Mouse (Mus musculus) cerebellum, postnatal 25 days (tissue): ENCODE measurements at regions not wholly inside any gene's neighbourhood (a gene's known extent, or its start where the extent isn't known, plus 50 kb on each side); places are given as distances from the start of the nearest gene placed in this dataset.

Source experiments
- DNase-seq, 2 experiments: peaks; one replicate each; pipeline ENCODE4 v3.0.0; 2021; ENCODE audit warnings: mixed read lengths in 2 of 2

DNA sequence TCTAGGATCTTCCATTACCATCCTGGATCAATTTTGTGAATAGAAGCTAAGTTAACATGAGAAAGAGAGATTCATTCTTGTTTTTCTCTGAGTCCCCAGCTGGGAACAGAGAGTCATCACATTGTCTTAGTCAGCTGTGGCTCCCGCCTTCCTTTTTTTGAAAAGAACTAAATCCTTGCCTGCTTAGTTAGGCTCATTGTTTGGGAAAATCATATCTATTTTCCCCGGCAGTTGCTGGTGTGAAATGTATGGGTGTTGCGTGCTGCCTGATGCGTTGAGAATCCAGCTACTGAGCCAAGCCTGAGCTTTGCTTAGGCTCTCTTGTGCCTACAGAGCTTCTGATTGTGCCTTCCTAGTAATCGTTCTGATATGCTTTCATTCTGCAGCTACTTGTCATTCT is 66.3 kb downstream of the Fam50b start:
- DNase-seq: no peak

DNA sequence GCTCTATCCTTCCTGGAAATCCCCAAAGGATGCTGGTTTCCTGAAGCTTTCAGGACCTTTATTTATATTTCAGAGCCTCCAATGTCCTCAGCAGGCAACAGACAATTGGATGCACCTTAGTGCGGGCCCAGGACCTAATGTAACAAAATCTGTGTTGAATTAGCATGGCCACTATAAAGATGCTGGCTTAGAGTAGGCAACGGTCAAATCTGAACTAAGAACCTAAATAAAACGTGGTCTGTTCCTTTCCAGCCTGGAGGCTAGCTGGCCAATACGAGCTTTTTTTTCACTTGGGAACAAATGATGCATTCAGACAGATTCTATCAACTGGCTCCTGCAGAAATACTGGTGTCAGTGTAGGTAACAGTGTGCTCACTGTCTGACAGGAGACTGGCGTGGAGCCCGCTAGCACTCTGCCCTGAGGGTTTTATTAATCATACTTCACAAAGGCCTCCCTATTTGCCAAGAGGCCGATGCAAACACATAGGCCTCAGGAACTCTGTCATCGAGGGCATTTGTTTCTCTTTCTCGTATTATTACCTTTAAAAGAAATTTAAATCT is 68.5 kb upstream of the Prpf4b start:
- peak in 1 of 2 experiments; percentile 20 for DNase-seq

DNA sequence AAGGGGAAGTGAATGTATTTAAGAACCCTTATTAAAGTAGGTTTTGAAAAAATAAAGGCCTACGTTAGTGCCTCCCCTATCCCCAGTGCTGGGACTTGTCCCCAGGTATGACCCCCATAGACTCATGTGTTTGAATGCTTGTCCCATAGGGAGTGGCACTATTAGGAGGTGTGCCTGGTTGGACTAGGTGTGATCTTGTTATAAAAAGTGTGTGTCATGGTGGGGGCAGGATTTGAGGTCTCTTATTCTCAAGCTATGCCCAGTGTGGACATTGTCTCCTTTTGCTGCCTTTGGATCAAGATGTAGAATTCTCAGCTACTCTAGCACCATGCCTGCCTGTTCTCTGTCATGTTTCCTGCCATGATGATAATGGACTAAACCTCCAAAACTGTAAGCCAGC is 65.6 kb upstream of the Prpf4b start:
- DNase-seq: no peak

DNA sequence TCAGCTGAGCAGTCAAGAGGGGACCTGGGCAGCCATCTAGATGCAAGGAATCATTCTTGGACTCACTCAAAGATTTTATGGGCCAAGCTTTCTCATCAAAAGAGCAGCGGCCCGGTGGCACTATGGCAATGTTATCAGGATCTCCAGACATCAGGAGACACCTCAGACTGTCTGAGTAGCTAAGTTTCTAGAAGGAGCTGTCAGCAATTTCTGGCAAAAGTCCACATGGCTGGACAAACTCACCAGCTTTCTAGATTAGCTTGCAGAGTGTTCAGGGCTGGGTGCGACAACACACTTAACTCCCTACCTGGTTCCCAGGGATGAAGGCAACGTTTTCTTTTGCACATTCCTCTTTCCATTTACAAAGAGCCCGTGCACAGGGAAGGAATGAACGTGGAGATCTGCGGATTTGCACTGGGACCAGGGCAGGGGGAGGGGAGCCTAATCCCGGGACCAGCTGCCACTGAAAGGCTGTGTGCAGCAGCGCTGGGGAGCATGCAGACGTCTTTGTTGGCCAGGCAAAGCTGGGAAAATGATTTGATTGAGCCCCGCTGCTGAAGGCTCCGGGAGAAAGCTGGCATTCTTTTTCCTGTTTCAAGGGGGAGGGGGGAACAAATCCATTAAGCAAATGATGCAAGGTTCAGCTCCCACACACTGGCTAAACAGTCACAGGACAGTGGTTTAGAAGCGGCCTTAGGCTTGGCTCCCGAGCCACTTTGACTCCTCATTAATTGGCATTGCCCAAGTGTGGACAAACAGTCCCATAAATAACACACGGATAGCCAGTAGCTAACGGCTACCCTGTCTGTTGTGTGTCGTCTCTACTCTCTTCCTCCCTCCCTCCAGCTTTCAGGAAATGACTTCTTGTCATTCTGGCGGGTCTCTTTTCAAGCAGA is 60.7 kb upstream of the Prpf4b start:
- peak in 1 of 2 experiments; percentile 35 for DNase-seq

DNA sequence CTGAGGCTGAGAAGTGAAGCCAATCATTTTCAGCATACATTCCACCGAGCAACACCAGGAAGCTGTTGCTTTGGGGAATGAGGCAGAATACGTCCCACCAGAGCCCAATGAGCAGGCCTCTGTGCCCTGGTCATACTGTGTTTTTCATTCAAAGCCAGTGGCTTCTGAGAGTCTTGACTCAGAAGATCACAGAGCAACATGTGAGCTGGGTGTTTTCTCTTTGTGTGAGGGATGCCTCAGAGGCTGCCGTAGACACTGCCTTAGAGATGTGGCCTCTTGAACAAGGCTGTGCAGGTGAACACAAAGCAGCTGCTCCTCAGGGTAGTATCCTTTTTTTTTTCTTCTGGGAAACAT is 60.1 kb upstream of the Prpf4b start:
- DNase-seq: no peak

DNA sequence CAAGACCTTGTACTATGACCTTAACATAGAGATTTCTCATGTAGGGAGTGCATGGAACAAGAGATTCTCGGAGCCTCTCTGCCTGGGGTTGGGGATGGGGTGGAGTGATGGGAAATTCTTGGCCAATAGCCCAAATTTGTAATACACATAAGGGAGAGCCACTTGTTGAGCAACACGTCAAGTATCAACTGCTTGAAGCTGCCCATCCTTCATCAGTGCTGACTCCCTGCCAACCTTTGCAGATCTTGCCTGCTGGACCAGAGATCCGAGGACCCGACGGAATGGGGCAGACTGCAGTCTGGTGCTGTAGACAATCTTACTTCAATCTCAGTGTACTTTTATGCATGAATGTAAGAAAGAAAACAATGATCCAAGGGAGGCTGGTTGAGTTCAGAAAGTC is 56.9 kb upstream of the Prpf4b start:
- DNase-seq: no peak

DNA sequence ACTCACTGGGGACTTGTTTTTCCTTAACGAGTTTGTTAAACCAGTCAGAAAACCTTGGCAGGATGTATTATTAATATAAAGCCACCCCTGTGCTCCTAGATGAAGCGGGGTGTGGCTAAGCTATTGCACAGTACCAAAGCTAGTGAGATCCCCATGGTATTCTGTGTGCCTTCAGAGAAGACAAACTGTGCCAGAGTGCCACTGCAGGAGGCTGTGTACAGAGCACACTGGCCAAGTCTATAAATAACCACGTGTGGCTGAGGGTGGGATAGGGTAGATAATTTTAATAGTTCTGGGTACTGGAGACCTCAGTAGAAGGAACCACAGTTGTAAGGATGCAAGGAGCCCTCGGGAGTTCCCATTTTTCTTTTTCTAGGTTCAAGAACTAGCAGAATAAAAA is 54.7 kb upstream of the Prpf4b start:
- DNase-seq: peak; percentile 10

DNA sequence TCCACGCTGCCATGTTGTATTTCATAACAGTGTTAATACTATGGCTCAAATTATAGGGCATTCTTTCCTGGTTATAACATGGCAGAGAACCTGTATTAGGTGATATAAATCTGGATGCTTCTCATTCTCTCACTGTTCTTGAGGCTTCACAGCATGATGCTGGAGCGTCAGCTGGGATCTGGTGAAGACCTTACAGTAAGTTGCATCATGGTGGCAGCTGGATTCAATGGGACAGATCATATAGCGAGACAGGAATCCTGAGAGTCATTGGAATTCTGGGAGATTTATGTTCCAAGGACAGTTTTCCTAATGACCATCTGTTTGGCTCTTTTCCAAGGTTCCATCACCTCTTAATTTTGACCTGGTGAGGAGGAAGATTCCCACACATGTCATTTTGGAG is 53.2 kb upstream of the Prpf4b start:
- DNase-seq: no peak

DNA sequence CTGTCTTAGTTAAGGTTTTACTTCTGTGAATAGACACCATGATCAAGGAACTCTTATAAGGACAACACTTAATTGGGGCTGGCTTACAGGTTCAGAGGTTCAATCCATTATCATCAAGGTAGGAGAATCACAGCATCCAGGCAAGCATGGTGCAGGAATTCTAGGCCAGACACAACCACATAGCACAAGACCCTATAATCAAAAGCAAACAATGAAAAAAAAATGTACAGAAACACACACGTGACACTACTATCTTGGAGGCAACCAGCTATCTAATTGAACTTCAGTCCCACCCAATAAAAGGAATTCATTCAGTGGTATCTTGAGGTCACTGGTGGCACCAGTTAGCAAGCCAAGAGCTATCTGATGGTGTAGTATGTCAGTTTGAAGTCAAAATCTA is 50.9 kb upstream of the Prpf4b start:
- no peak for DNase-seq
